Mouse (Mus musculus) natural killer cell, adult 2 months (primary cell): ENCODE data around the gene Psmd9.

Experiments used
- DNase-seq, 2 experiments: peaks; one replicate each; pipeline ENCODE4 v3.0.0; 2022; ENCODE audit warnings: low spot score in 2 of 2

The Psmd9 gene

GRCm38 (mm10) chr5:123298526-123298925 lies 129.3 kb downstream of the Psmd9 start:
- DNase-seq = no peak
